Mouse (Mus musculus) cortical plate, adult 2 months (tissue): ENCODE data around the gene Pga5.

ENCODE experiments used
- CTCF ChIP-seq: fragments of 200-500 bp; IDR thresholded peaks from 2 replicates; pipeline ENCODE4 v1.5.1; 2011; ENCODE audit warnings: mild to moderate bottlenecking, control low read depth, low read length; ENCODE audit not compliant: insufficient read depth; ENCODE audit errors: extremely low read depth
- POLR2A ChIP-seq: fragments of 200-500 bp; IDR thresholded peaks from 2 replicates; pipeline ENCODE4 v1.6.1; 2011; ENCODE audit warnings: mild to moderate bottlenecking, low read length, control low read depth; ENCODE audit not compliant: insufficient read depth; ENCODE audit errors: extremely low read depth

DNA sequence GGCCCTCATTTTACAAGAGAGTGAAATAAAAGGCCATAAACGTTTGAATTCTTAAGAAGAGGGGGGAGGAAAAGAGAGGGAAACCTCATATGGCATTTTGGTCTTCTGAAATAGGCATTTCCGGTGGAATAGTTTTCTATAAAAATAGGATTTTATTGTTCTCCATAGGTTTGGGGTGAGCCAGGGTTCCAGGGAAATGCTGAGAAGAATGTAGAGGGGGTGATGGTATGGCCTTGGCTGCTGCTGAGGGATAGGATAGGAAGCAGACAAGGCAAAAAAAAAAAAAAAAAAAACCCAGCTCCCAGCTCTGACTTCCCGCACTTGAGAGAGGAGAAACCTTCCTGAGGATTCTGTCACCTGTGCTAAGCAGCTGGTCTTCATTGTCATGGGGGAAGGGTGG lies 21.8 kb downstream of the Pga5 start:
- TF ChIP-seq POLR2A (no peak), CTCF (no peak)
